Mouse (Mus musculus) embryo, embryonic 11 days (tissue): Measurements from ENCODE around the gene Olfm2.

ENCODE experiments used
- DNase-seq: peaks from one replicate; pipeline ENCODE4 v3.0.0-alpha.2; 2015

Olfm2 gene

DNA sequence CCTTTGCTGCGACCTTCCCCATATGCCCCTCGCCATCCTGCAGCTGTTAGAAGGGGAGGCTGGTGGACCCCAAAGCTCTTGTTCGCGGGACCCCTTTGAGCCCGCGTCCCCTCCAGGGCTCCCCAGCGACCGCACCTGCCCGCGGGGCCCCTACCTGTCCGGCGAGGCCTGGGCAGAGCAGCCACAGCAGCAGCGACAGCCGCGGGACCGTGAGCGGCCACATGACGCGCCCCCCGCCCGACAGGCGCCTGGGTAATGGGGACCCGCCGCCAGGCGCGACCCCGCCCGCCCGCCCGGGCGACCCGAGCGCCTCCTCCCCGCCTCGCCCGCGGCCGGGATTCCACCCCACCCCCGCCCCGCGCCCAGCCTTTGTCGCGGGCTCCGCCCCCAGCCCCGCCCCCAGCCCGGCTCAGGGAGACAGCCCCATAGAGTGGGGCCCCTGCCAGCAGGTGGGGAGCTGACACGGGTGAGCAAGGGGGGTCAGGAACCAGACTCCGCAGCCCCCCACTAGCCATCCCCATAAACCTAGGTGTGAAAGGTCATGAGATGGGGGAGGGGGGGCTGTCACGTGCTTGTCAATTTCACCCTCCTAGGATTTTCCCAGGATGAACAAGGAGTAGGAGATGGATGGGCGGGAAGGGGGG lies at the start of gene Olfm2:
Gene Olfm2 (minus strand): TSS at position 333 of the 644 bp plus-strand sequence.
- DNase-seq, result peak; percentile 78

- DNase-seq, result peak; percentile 11
Measured at GRCm38 (mm10) chr9:20794108-20794806, 48.1 kb upstream of the Olfm2 start.

DNA sequence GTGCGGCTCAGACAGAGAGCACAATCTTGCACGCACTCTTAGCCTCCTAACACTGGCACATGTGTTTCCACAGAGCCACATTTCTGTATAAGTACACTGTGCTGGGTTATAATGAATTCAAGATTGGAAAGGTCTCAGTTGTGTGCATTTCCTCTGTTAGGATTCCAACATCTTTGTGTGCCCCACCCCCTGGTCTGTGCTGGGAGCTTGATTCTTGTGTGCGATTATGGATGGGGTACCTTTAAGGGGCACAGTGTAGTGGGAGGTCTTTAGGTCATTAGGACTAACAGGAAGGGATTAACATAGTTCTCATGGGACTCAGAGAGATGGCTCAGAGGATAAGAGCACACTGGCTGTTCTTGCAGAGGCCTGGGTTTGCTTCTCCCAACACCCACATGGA lies 44.2 kb upstream of the Olfm2 start:
- peak; percentile 34 for DNase-seq

GRCm38 (mm10) chr9:20789651-20790050 lies 43.5 kb upstream of the Olfm2 start:
- DNase-seq, result no peak

DNA sequence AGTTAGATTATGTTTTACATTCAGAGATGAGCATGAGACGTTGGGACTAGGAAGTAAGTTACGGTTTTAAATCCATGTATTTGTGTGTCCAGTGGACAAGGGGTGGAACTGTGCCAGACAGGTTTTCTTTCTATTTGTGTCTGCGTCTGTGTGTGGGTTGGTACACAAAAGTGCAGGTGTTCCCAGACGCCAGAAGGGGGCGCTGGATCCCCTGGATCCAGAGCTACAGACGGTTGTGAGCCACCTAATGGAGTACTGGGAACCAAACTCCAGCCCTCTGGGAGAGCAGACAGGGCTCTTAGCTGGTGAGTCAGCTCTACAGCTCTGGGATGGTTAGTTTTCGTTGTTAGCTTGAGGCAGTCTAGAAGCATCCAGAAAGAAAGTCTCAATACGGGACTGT lies 41.8 kb upstream of the Olfm2 start:
- DNase-seq, result no peak

GRCm38 (mm10) chr9:20785055-20785454 lies 38.9 kb upstream of the Olfm2 start:
- DNase-seq, result no peak

- no peak for DNase-seq
Measured at GRCm38 (mm10) chr9:20781286-20781685, 35.1 kb upstream of the Olfm2 start.

DNA sequence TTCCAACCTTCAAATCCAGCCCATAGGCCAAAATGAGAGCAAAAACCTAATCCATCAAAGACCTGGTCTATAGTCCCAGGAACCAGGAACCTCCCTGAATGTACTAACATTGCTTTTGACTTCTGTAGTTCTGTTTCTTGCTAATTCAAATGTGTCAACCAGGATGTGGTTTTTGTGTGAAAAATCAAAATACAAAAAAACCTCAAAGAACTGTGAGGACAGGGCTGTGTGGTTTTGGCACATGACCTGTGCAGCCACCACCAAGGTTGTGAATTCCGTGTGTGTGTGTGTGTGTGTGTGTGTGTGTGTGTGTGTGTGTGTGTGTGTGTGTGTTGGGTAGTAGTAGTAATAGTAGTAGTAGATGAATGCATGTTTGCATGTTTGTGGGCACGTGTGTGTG lies 19.1 kb upstream of the Olfm2 start:
- DNase-seq, result no peak

- no peak for DNase-seq
Measured at GRCm38 (mm10) chr9:20763099-20763498, 16.9 kb upstream of the Olfm2 start.

DNA sequence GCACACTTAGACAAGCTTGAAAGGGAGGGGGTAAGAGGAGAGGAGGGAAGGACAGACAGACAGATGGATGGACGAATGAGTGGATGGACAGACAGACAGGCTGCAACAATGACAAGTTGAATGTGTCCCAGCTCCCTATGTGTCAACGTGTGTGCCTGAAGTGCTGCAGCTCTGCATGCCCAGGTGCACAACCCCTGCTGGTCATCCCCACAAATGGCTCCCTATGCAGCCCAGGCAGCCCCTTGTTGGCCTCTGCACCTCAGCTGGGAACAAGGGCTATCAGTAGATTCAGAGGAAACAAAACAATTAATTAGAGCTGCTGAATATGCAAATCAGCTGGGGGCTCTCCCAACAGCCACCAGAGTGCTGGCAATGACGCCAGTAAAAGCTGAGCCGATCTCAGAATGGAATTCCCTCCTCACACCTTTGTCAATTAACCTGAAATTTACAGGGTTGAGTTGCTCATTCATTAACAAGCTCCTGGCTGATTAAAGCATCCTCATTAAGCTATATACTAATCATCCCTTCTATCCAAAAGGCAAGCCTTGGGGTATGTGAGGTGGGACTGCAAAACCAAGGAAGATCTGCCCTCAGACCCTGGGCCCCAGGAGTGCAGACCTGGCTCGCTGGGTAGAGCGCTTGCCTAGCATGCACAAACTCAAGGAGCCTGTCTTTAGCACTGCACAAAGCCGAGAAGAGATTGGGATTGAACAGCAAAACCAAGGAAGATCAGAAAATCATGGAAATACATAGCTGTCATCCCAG lies 16.2 kb upstream of the Olfm2 start:
- no peak for DNase-seq

- no peak for DNase-seq
Measured at GRCm38 (mm10) chr9:20761388-20761787, 15.2 kb upstream of the Olfm2 start.

DNA sequence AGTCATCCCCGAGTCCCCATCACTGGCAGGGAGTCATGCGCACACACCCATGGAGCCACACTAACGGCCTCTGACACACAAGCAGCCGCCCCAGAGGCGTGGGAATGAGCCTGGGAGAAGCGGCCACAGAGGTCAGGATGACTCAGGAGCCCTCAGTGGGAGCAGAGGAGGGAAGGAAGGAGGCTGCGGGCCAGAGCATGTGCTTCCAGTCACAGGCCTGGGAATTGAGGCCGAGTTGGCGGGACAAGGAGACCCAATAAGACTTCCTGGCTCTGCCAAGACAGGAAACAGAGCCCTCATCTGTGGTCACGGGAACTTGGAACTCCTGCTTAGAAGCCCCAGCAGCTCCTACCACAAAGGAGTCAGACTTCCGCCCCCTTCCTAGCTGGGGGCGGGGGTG lies 14.7 kb upstream of the Olfm2 start:
- DNase-seq, result no peak

DNA sequence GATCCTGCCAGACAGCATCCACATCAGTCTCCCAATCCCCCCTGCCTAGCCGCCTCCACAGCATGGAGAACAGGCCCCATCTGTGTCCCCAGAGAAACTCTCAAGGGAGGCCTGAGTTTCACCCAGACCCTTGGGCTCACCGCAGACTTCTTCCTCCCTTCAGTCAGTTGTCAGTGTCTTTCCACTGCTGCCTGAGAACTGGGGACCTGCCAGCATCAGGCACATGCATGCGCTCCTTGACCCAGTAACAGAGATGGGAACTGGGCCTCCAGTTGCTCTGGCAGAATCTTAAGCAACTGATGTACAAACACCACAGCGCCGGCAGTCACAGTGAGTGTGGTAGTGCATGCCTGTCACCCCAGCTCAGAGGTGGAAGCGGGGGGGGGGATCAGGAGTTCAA lies 12.7 kb upstream of the Olfm2 start:
- DNase-seq, result no peak

DNA sequence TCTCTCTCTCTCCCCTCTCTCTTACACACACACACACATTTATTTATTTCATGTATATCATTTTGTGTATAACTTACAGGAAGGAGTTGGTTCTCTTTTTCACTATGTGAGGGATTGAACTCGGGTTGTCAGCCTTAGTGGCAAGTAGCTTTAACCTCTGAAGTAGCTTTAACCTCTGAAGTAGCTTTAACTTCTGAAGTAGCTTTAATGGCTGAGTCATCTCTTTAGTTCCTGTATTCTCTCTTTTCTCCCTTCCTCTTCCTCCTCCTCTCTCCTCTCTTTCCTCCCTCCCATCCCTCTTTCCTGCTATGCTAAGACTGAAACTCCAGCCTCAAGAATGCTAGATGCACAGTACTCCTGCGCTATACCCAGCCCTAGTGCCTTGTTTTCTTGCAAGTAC lies 12.1 kb upstream of the Olfm2 start:
- no peak for DNase-seq

DNA sequence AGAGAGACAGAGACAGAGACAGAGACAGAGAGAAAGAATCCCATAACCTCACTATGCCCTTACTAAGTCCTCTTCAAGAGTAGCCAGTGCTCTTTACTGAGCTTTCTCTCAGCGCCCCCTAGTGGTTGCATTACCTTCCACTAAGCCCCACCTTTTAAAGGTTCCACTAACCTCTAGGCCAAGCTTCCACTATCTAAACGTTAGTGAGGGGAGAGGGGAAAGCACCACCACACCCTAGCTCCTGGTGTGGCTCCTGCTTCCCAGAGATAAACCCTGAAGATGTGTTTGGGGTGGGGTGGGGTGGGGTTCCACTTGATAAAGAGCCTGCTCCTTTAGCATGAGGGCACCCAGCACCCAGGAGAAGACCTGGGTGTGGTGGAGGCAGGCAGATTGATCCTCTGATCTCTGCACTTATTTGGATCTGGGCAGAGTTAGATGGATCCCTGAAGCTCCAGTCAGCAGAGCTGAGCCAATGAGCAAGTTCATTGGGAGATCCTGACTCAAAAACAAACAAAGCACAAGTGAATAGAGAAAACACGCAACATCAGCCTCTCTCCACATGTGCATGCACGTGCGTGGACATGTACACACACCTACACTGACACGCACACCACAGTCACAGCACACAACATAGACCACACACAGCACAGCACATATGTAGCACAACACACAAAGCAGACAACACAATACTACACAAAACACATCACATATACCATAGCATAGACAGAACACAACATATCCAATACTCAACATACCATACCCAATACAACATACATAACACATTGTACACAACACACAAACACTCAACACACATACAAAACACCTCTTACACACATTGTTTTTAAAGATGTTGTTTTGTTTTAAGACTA lies 11.2 kb upstream of the Olfm2 start:
- DNase-seq, result peak; percentile 83

DNA sequence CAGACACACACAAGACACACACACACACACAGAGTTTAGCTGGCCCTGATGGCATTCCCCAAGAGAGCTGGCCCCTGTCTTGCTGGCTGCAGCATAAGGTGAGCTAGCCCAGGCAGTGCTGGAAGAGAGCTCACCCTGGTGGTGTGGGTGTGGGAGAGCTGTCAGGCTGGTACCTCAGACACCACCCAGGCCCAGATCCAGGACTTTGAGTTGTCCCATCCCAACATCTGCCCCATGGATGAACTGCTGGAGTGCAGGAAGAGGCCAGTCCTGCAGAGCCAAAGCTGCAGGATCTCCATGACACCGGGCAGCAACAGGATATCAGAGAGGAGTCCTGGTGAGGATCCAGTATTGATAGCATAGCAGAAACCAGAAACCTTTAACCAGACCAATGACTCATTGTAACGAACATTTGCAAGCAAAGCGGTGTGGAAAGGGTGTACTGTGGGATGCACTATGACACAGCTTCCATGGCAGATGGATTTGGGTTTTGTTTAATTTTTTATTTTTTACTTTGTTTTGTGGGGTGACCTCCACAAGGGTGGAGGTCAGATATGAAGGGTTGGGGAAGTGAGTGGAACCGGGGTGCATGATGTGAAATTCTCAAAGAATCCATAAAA lies 10.0 kb upstream of the Olfm2 start:
- no peak for DNase-seq

DNA sequence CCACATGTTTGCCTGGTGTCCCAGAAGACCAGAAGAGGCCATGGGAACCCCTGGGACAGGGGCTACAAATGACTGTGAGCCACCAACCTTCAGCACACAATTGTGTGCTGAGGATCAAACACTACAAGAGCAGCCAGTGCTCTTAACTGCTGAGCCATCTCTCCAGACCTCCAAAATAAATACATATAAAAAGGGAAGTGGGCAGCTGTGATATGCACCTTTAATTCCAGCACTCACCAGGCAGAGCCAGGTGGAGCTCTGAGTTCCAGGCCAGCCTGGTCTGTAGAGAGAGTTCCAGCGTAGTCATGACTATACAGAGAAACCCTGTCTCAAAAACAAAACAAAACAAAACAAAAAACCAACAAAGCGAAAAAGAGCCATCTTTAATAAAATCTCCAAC lies 8.2 kb upstream of the Olfm2 start:
- DNase-seq, result no peak

GRCm38 (mm10) chr9:20751477-20752029 lies 5.4 kb upstream of the Olfm2 start:
- DNase-seq, result peak; percentile 55

GRCm38 (mm10) chr9:20749213-20749612 lies 3.1 kb upstream of the Olfm2 start:
- no peak for DNase-seq

GRCm38 (mm10) chr9:20748540-20748939 lies 2.4 kb upstream of the Olfm2 start:
- no peak for DNase-seq

- no peak for DNase-seq
Measured at GRCm38 (mm10) chr9:20747682-20748081, 1.5 kb upstream of the Olfm2 start.
